Mouse (Mus musculus) heart, postnatal 10 days (tissue): Measurements from ENCODE around the gene Sowahb. TPM values are rescaled to one million over a fixed set of nuclear protein-coding genes. Genes with fewer than 3 reads are reported as not detected.
A peak's percentile ranks its signal among the peaks of the same experiment; 100 is the strongest.

Experiments
- DNase-seq, 2 experiments: peaks; one replicate each; pipeline ENCODE4 v3.0.0; 2021
- intact Hi-C: fragments of 180-260 bp; cut with DNase I; formaldehyde crosslinking; loops from one replicate; pipeline ENCODE4 v1.15.1; 2025
- total RNA-seq, 2 experiments: library from RNA; stranded (reverse); gene quantifications; 2 replicates each; pipeline ENCODE4 v1.2.3; 2021

Sowahb gene
- total RNA-seq, 2 experiments from 2014 or later = 0.07 TPM; not detected in 1

GRCm38 (mm10) chr5:93008256-93008655, 36.6 kb downstream of the Sowahb start:
- intact Hi-C loops = loop anchor here (5.0 kb wide), 1 partner anchor 84 kb away; the partner anchor contains the start of gene Sept11
- no peak for DNase-seq

- DNase-seq = peak; percentile 31 to 51
- intact Hi-C loops = loop anchor here (5.0 kb wide), 1 partner anchor 86 kb away; the partner anchor contains the start of gene Sept11
These were observed 38.9 kb downstream of the Sowahb start for GRCm38 (mm10) chr5:93005815-93006341.

- peak; percentile 63 to 67 for DNase-seq
- intact Hi-C loops = loop anchor here (5.0 kb wide), 1 partner anchor 87 kb away; the partner anchor contains the start of gene Sept11
These were observed 39.5 kb downstream of the Sowahb start for GRCm38 (mm10) chr5:93005229-93005814.

GRCm38 (mm10) chr5:93002615-93003014, 42.2 kb downstream of the Sowahb start:
- DNase-seq = no peak
- intact Hi-C loops = loop anchor here (5.0 kb wide), 1 partner anchor 265 kb away; the partner anchor contains the start of gene Ccng2

- intact Hi-C loops = loop anchor here (5.0 kb wide), 1 partner anchor 266 kb away; the partner anchor contains the start of gene Ccng2
These were observed 43.8 kb downstream of the Sowahb start for GRCm38 (mm10) chr5:93000774-93001757.

GRCm38 (mm10) chr5:93000060-93000459, 44.8 kb downstream of the Sowahb start:
- DNase-seq = peak; percentile 27 to 32
- intact Hi-C loops = loop anchor here (5.0 kb wide), 1 partner anchor 267 kb away; the partner anchor contains the start of gene Ccng2

More at GRCm38 (mm10) chr5:93000774-93001757, 43.8 kb downstream of the Sowahb start:
- peak; percentile 68 for DNase-seq

- no peak for DNase-seq
- intact Hi-C loops = no loop called here
These were observed 46.3 kb downstream of the Sowahb start for GRCm38 (mm10) chr5:92998494-92999016.

- intact Hi-C loops = no loop called here
- DNase-seq = peak; percentile 64 to 66
These were observed 47.2 kb downstream of the Sowahb start for GRCm38 (mm10) chr5:92997428-92998120.

GRCm38 (mm10) chr5:92994861-92995260, 50.0 kb downstream of the Sowahb start:
- intact Hi-C loops = no loop called here
- no peak for DNase-seq

GRCm38 (mm10) chr5:92994309-92994708, 50.5 kb downstream of the Sowahb start:
- DNase-seq = no peak
- intact Hi-C loops = no loop called here

- DNase-seq = peak; percentile 53 to 54
- intact Hi-C loops = no loop called here
These were observed 52.7 kb downstream of the Sowahb start for GRCm38 (mm10) chr5:92992106-92992505.

Other genes with a start within 250 kb of the Sowahb start
- 10 to 100 TPM; 82.1 to 91.4 TPM for gene Sept11, start 48.4 kb upstream of the Sowahb start, total RNA-seq
- gene Ccni, start 161.5 kb upstream of the Sowahb start, total RNA-seq = 100 to 1,000 TPM; 252 to 270 TPM
- gene 2010109A12Rik, start 161.5 kb upstream of the Sowahb start, total RNA-seq = under 1 TPM in 1 of 2 experiments, not detected in 1; 0.57 TPM
- 10 to 100 TPM; 19.7 to 21.2 TPM for gene Ccng2, start 222.2 kb upstream of the Sowahb start, total RNA-seq